Mouse (Mus musculus) layer of hippocampus, adult 11-12 months (tissue): ENCODE measurements around the gene Bank1.
"Not testable (repeated sequence)": the region's sequence is repeated elsewhere in the genome, so short reads cannot be mapped to it uniquely, and the experiment has no call there.

Source experiments
- DNase-seq: peaks from one replicate; pipeline ENCODE4 v3.0.0; 2022; ENCODE audit warnings: low spot score

The Bank1 gene

GRCm38 (mm10) chr3:136325783-136326182 is at the start of gene Bank1:
Bank1 (minus strand) TSS chr3:136326066.
- DNase-seq, result peak; percentile 39

GRCm38 (mm10) chr3:136369916-136370315 is 44.0 kb upstream of the Bank1 start:
- peak; percentile 28 for DNase-seq

- DNase-seq, result peak; percentile 34
Observed at GRCm38 (mm10) chr3:136369466-136369865, 43.6 kb upstream of the Bank1 start.

- no peak for DNase-seq
Observed at GRCm38 (mm10) chr3:136368505-136368999, 42.7 kb upstream of the Bank1 start.

- no peak for DNase-seq
Observed at GRCm38 (mm10) chr3:136349690-136350089, 23.8 kb upstream of the Bank1 start.

GRCm38 (mm10) chr3:136348611-136349010 is 22.7 kb upstream of the Bank1 start:
- DNase-seq, result no peak

- no peak for DNase-seq
Observed at GRCm38 (mm10) chr3:136347277-136347676, 21.4 kb upstream of the Bank1 start.

- DNase-seq, result no peak
Observed at GRCm38 (mm10) chr3:136341911-136342310, 16.0 kb upstream of the Bank1 start.

- DNase-seq, result no peak
Observed at GRCm38 (mm10) chr3:136339896-136340295, 14.0 kb upstream of the Bank1 start.

GRCm38 (mm10) chr3:136331135-136331534 is 5.3 kb upstream of the Bank1 start:
- no peak for DNase-seq

- no peak for DNase-seq
Observed at GRCm38 (mm10) chr3:136330043-136330442, 4.2 kb upstream of the Bank1 start.

GRCm38 (mm10) chr3:136329133-136329532 is 3.3 kb upstream of the Bank1 start:
- no peak for DNase-seq

- DNase-seq, result not testable (repeated sequence)
Observed at GRCm38 (mm10) chr3:136324716-136325115, 1.1 kb downstream of the Bank1 start.

GRCm38 (mm10) chr3:136321936-136322335 is 3.9 kb downstream of the Bank1 start:
- DNase-seq, result no peak

- DNase-seq, result no peak
Observed at GRCm38 (mm10) chr3:136308487-136308886, 17.4 kb downstream of the Bank1 start.

GRCm38 (mm10) chr3:136306564-136307158 is 19.2 kb downstream of the Bank1 start:
- no peak for DNase-seq

GRCm38 (mm10) chr3:136302541-136302940 is 23.3 kb downstream of the Bank1 start:
- no peak for DNase-seq

- DNase-seq, result not testable (repeated sequence)
Observed at GRCm38 (mm10) chr3:136300810-136301209, 25.1 kb downstream of the Bank1 start.

- DNase-seq, result no peak
Observed at GRCm38 (mm10) chr3:136297355-136297754, 28.5 kb downstream of the Bank1 start.

GRCm38 (mm10) chr3:136295250-136295649 is 30.6 kb downstream of the Bank1 start:
- DNase-seq, result peak; percentile 47

- no peak for DNase-seq
Observed at GRCm38 (mm10) chr3:136287883-136288282, 38.0 kb downstream of the Bank1 start.

- DNase-seq, result no peak
Observed at GRCm38 (mm10) chr3:136264969-136265595, 60.8 kb downstream of the Bank1 start.

GRCm38 (mm10) chr3:136257761-136258160 is 68.1 kb downstream of the Bank1 start:
- DNase-seq, result no peak

- no peak for DNase-seq
Observed at GRCm38 (mm10) chr3:136254713-136255112, 71.2 kb downstream of the Bank1 start.
